Mouse (Mus musculus) myocyte (in vitro differentiated cells): ENCODE data around the gene S1pr5.
"Not testable (repeated sequence)": the region's sequence is repeated elsewhere in the genome, so short reads cannot be mapped to it uniquely, and the experiment has no call there.

ENCODE experiments used
- CEBPB ChIP-seq: IDR thresholded peaks from 2 replicates; pipeline ENCODE4 v1.6.1; 2011; ENCODE audit warnings: mild to moderate bottlenecking, moderate library complexity; ENCODE audit not compliant: poor library complexity, insufficient read depth, severe bottlenecking
- MYOD1 ChIP-seq, 3 experiments: IDR thresholded peaks; one replicate each; pipeline ENCODE4 v1.6.1; 2011; ENCODE audit warnings: control low read depth in 2 of 3, low read depth in 2 of 3, mild to moderate bottlenecking in 2 of 3, moderate library complexity in 1 of 3; ENCODE audit not compliant: insufficient read length in 2 of 3, control insufficient read depth in 1 of 3
- POLR2A ChIP-seq: IDR thresholded peaks from one replicate; pipeline ENCODE4 v1.6.1; 2011; ENCODE audit warnings: low read depth, mild to moderate bottlenecking, control low read depth, moderate library complexity; ENCODE audit not compliant: insufficient read length

DNA sequence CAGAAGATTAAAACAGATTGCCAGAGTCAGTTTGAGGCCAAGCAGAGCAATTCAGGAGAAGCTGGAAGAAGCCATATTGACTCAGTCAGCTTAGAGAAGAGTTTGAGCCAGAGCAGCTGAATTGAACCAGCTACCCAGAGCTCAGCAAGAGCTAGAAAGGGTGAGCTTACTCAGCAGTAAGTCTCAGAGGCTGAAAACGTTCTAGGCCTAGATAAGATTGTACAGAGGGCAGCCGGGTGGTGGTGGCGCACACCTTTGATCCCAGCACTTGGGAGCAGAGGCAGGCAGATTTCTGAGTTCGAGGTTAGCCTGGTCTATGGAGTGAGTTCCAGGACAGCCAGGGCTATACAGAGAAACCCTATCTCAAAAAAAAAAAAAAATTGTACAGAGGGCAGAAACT lies 8.1 kb upstream of the S1pr5 start:
- TF ChIP-seq POLR2A; MYOD1 (IDR thresholded peaks at IDR 0.05; ENCODE audit: control insufficient read depth in 1 of 3, insufficient read length in 2 of 3, low read depth in 2 of 3); CEBPB: not testable (repeated sequence)
